Comparison of ENCODE assay signal across 28 mouse cellular contexts in genomic region chr3:100881843-100882634, GRCm38 (mm10). TPM values are rescaled to one million over a fixed set of nuclear protein-coding genes. Genes with fewer than 3 reads are reported as not detected.
DNase-seq lines count a peak whose midpoint lies in the region; ATAC-seq and TF ChIP-seq lines count a peak whose summit lies in the region.
"Had no signal": no experiment of that assay in that cellular context is flagged by ENCODE, and none has a peak within 500 bp of the region (broad histone marks: within the 10 kb centered on the region; RNA-seq: fewer than 3 reads in every experiment).

No protein-coding gene starts in this region.

- no peak overlapping the region for H3K27ac ChIP-seq in forebrain, embryonic 14.5 days (ENCODE audit: low read depth, low read length)
- H3K27ac ChIP-seq in forebrain, embryonic 10.5 days, result no peak overlapping the region
- no peak overlapping the region for H3K27ac ChIP-seq in hindbrain, embryonic 16.5 days (ENCODE audit: low read depth, low read length)
- H3K27ac ChIP-seq in hindbrain, embryonic 10.5 days, result no peak overlapping the region
- no peak overlapping the region for H3K27ac ChIP-seq in midbrain, postnatal 0 days (ENCODE audit: low read depth, low read length)
- H3K27ac ChIP-seq in midbrain, embryonic 15.5 days, result no peak overlapping the region
- H3K27ac ChIP-seq in kidney, embryonic 14.5 days (ENCODE audit: low read depth, low read length), result no peak overlapping the region
- H3K27ac ChIP-seq: embryonic facial prominence, embryonic 13.5 days; gastrocnemius, adult 2 months; limb, embryonic 13.5 days; neural tube, embryonic 13.5 days had no signal

- no peaks in the 10 kb centered on the region for H3K36me3 ChIP-seq in forebrain, embryonic 14.5 days (ENCODE audit: control insufficient read depth, insufficient read depth, low read length)
- no peaks in the 10 kb centered on the region for H3K36me3 ChIP-seq in forebrain, embryonic 10.5 days (replicated peaks)
- no peaks in the 10 kb centered on the region for H3K36me3 ChIP-seq in hindbrain, embryonic 16.5 days (ENCODE audit: control insufficient read depth, insufficient read depth, low read length)
- no peaks in the 10 kb centered on the region for H3K36me3 ChIP-seq in hindbrain, embryonic 10.5 days
- no peaks in the 10 kb centered on the region for H3K36me3 ChIP-seq in midbrain, postnatal 0 days (ENCODE audit: insufficient read depth, low read length)
- H3K36me3 ChIP-seq in midbrain, embryonic 15.5 days (replicated peaks), result no peaks in the 10 kb centered on the region
- H3K36me3 ChIP-seq in kidney, embryonic 14.5 days (ENCODE audit: control insufficient read depth, insufficient read depth, low read length), result no peaks in the 10 kb centered on the region
- H3K36me3 ChIP-seq: embryonic facial prominence, embryonic 13.5 days; limb, embryonic 13.5 days; neural tube, embryonic 13.5 days had no signal

- H3K27me3 ChIP-seq in forebrain, embryonic 14.5 days (replicated peaks; ENCODE audit: control insufficient read depth, insufficient read depth, low read length), result no peaks in the 10 kb centered on the region
- H3K27me3 ChIP-seq in forebrain, embryonic 10.5 days (ENCODE audit: poor library complexity, severe bottlenecking), result no peaks in the 10 kb centered on the region
- H3K27me3 ChIP-seq in hindbrain, embryonic 16.5 days (replicated peaks; ENCODE audit: control insufficient read depth, insufficient read depth, low read length), result no peaks in the 10 kb centered on the region
- H3K27me3 ChIP-seq in hindbrain, embryonic 10.5 days (ENCODE audit: insufficient read depth, poor library complexity, severe bottlenecking), result no peaks in the 10 kb centered on the region
- no peaks in the 10 kb centered on the region for H3K27me3 ChIP-seq in midbrain, postnatal 0 days (ENCODE audit: insufficient read depth, low read length)
- no peaks in the 10 kb centered on the region for H3K27me3 ChIP-seq in midbrain, embryonic 15.5 days (replicated peaks)
- no peaks in the 10 kb centered on the region for H3K27me3 ChIP-seq in kidney, embryonic 14.5 days (ENCODE audit: control insufficient read depth, insufficient read depth, low read length)
- H3K27me3 ChIP-seq: embryonic facial prominence, embryonic 13.5 days; limb, embryonic 13.5 days; neural tube, embryonic 13.5 days had no signal

- DNase-seq in forebrain, embryonic 14.5 days (ENCODE audit: low spot score), result peak; percentile 24
- no peak for DNase-seq in forebrain, embryonic 10.5 days (ENCODE audit: extremely low spot score, low spot score)
- DNase-seq in hindbrain, embryonic 10.5 days (ENCODE audit: low spot score), result no peak
- DNase-seq in midbrain, postnatal 0 days (ENCODE audit: low spot score), result peak; percentile 32
- DNase-seq: adrenal gland, postnatal 25 days; cerebellum, adult 9-10 months; gastrocnemius, adult 2 months; gastrocnemius, postnatal 36 days; heart, postnatal 14 days; kidney, adult 18-20 months; kidney, postnatal 36 days; lung, postnatal 36 days; right cerebral cortex, postnatal 4 days; thymus, adult 2 months; thymus, postnatal 36 days had no signal

- 82% methylated on average over 9 of the region's 9 CpGs for WGBS in forebrain, embryonic 14.5 days
- 92% methylated on average over 9 of the region's 9 CpGs for WGBS in forebrain, embryonic 10.5 days
- 68% methylated on average over 9 of the region's 9 CpGs for WGBS in hindbrain, embryonic 16.5 days
- 93% methylated on average over 9 of the region's 9 CpGs for WGBS in hindbrain, embryonic 10.5 days
- 73% methylated on average over 9 of the region's 9 CpGs for WGBS in midbrain, postnatal 0 days
- WGBS in midbrain, embryonic 15.5 days, result 84% methylated on average over 9 of the region's 9 CpGs
- WGBS in kidney, embryonic 14.5 days, result 91% methylated on average over 9 of the region's 9 CpGs

- H3K4me3 ChIP-seq in forebrain, embryonic 14.5 days (ENCODE audit: low read depth, low read length), result no peak overlapping the region
- H3K4me3 ChIP-seq in forebrain, embryonic 10.5 days, result no peak overlapping the region
- H3K4me3 ChIP-seq in hindbrain, embryonic 16.5 days (ENCODE audit: low read length), result no peak overlapping the region
- no peak overlapping the region for H3K4me3 ChIP-seq in hindbrain, embryonic 10.5 days
- no peak overlapping the region for H3K4me3 ChIP-seq in midbrain, postnatal 0 days (ENCODE audit: low read depth, low read length)
- no peak overlapping the region for H3K4me3 ChIP-seq in midbrain, embryonic 15.5 days
- no peak overlapping the region for H3K4me3 ChIP-seq in kidney, embryonic 14.5 days (ENCODE audit: low read length)
- H3K4me3 ChIP-seq: embryonic facial prominence, embryonic 13.5 days; gastrocnemius, adult 2 months; limb, embryonic 13.5 days; neural tube, embryonic 13.5 days had no signal

- no peak overlapping the region for H3K4me2 ChIP-seq in forebrain, embryonic 14.5 days (ENCODE audit: low read length)
- no peak overlapping the region for H3K4me2 ChIP-seq in hindbrain, embryonic 16.5 days (ENCODE audit: low read length)
- no peak overlapping the region for H3K4me2 ChIP-seq in midbrain, postnatal 0 days (ENCODE audit: low read depth, low read length, poor library complexity, severe bottlenecking)
- H3K4me2 ChIP-seq in midbrain, embryonic 15.5 days, result no peak overlapping the region
- H3K4me2 ChIP-seq in kidney, embryonic 14.5 days (replicated peaks; ENCODE audit: low read depth, low read length), result no peak overlapping the region
- H3K4me2 ChIP-seq: embryonic facial prominence, embryonic 13.5 days; limb, embryonic 13.5 days; liver, embryonic 11.5 days; midbrain, embryonic 11.5 days; neural tube, embryonic 13.5 days had no signal

- TF ChIP-seq CTCF in midbrain, postnatal 0 days (IDR thresholded peaks at IDR 0.05), result no peak

- H3K9me3 ChIP-seq in forebrain, embryonic 14.5 days (replicated peaks; ENCODE audit: control insufficient read depth, low read length), result no peaks in the 10 kb centered on the region
- no peaks in the 10 kb centered on the region for H3K9me3 ChIP-seq in forebrain, embryonic 10.5 days
- H3K9me3 ChIP-seq in hindbrain, embryonic 16.5 days (ENCODE audit: control insufficient read depth, low read length), result no peaks in the 10 kb centered on the region
- H3K9me3 ChIP-seq in hindbrain, embryonic 10.5 days, result no peaks in the 10 kb centered on the region
- no peaks in the 10 kb centered on the region for H3K9me3 ChIP-seq in midbrain, postnatal 0 days (ENCODE audit: low read length)
- no peaks in the 10 kb centered on the region for H3K9me3 ChIP-seq in midbrain, embryonic 15.5 days
- no peaks in the 10 kb centered on the region for H3K9me3 ChIP-seq in kidney, embryonic 14.5 days (ENCODE audit: control insufficient read depth, low read length)
- H3K9me3 ChIP-seq: limb, embryonic 13.5 days; neural tube, embryonic 13.5 days had no signal

- no peaks in the 10 kb centered on the region for H3K4me1 ChIP-seq in forebrain, embryonic 14.5 days (ENCODE audit: control insufficient read depth, insufficient read depth, low read length)
- H3K4me1 ChIP-seq in forebrain, embryonic 10.5 days, result no peaks in the 10 kb centered on the region
- no peaks in the 10 kb centered on the region for H3K4me1 ChIP-seq in hindbrain, embryonic 16.5 days (ENCODE audit: control insufficient read depth, insufficient read depth, low read depth, low read length)
- no peaks in the 10 kb centered on the region for H3K4me1 ChIP-seq in hindbrain, embryonic 10.5 days (replicated peaks)
- H3K4me1 ChIP-seq in midbrain, postnatal 0 days (ENCODE audit: insufficient read depth, low read length), result no peaks in the 10 kb centered on the region
- H3K4me1 ChIP-seq in midbrain, embryonic 15.5 days, result no peaks in the 10 kb centered on the region
- H3K4me1 ChIP-seq in kidney, embryonic 14.5 days (ENCODE audit: control insufficient read depth, insufficient read depth, low read length), result no peaks in the 10 kb centered on the region
- H3K4me1 ChIP-seq: embryonic facial prominence, embryonic 13.5 days; limb, embryonic 13.5 days; neural tube, embryonic 13.5 days had no signal

- ATAC-seq in forebrain, embryonic 14.5 days, result no peak
- ATAC-seq in hindbrain, embryonic 16.5 days, result peak; percentile 68; the same call in 1 of the 2 replicates
- 0 out of 2 replicates have a peak, but pooled peaks have one; percentile 27 for ATAC-seq in midbrain, postnatal 0 days (ENCODE audit: low FRiP score)
- ATAC-seq in midbrain, embryonic 15.5 days (replicated peaks), result no peak
- ATAC-seq in kidney, embryonic 14.5 days (ENCODE audit: low FRiP score, low TSS enrichment), result no peak

- H3K9ac ChIP-seq in forebrain, embryonic 14.5 days (ENCODE audit: low read length), result no peak overlapping the region
- no peak overlapping the region for H3K9ac ChIP-seq in hindbrain, embryonic 16.5 days (ENCODE audit: low read depth, low read length)
- no peak overlapping the region for H3K9ac ChIP-seq in midbrain, postnatal 0 days (replicated peaks; ENCODE audit: low read length, poor library complexity, severe bottlenecking)
- H3K9ac ChIP-seq in midbrain, embryonic 15.5 days, result no peak overlapping the region
- no peak overlapping the region for H3K9ac ChIP-seq in kidney, embryonic 14.5 days (ENCODE audit: low read depth, low read length)
- H3K9ac ChIP-seq: embryonic facial prominence, embryonic 13.5 days; limb, embryonic 13.5 days; neural tube, embryonic 13.5 days had no signal

RNA-seq across cellular contexts. Expression of gene Trim45, which starts 40.0 kb away (rescaled TPM):
- polyA plus RNA-seq in forebrain, embryonic 14.5 days (2014; fragmentation: Nextera tagmentation; extraction: Ambion mirVana), result 7.0 and 7.3 TPM in 2 replicates
- 4.6 and 5.3 TPM in 2 replicates for polyA plus RNA-seq in forebrain, embryonic 10.5 days (2016; fragmentation: Nextera tagmentation; extraction: Ambion mirVana)
- polyA plus RNA-seq in hindbrain, embryonic 16.5 days (2015; fragmentation: Nextera tagmentation; extraction: Ambion mirVana), result 7.6 and 8.7 TPM in 2 replicates
- polyA plus RNA-seq in hindbrain, embryonic 10.5 days (2016; fragmentation: Nextera tagmentation; extraction: Ambion mirVana), result 5.0 and 7.9 TPM in 2 replicates
- total RNA-seq in midbrain, postnatal 0 days (2014; rRNA removed), result 6.7 and 8.9 TPM in 2 replicates
- 5.1 and 5.8 TPM in 2 replicates for polyA plus RNA-seq in midbrain, postnatal 0 days (2015; fragmentation: Nextera tagmentation; extraction: Ambion mirVana)
- 8.5 and 9.3 TPM in 2 replicates for polyA plus RNA-seq in midbrain, embryonic 15.5 days (2015; fragmentation: Nextera tagmentation; extraction: Ambion mirVana)
- polyA plus RNA-seq in kidney, embryonic 14.5 days (2014; fragmentation: Nextera tagmentation; extraction: Ambion mirVana), result 3.2 and 5.5 TPM in 2 replicates

RNA-seq across cellular contexts. Expression of gene Vtcn1, which starts 56.8 kb away (rescaled TPM):
- polyA plus RNA-seq in forebrain, embryonic 14.5 days (2014; fragmentation: Nextera tagmentation; extraction: Ambion mirVana), result not detected in 2 replicates
- polyA plus RNA-seq in forebrain, embryonic 10.5 days (2016; fragmentation: Nextera tagmentation; extraction: Ambion mirVana), result not detected in 2 replicates
- not detected in 2 replicates for polyA plus RNA-seq in hindbrain, embryonic 16.5 days (2015; fragmentation: Nextera tagmentation; extraction: Ambion mirVana)
- polyA plus RNA-seq in hindbrain, embryonic 10.5 days (2016; fragmentation: Nextera tagmentation; extraction: Ambion mirVana), result 0.10 and 0.13 TPM in 2 replicates
- not detected in 2 replicates for total RNA-seq in midbrain, postnatal 0 days (2014; rRNA removed)
- not detected in 2 replicates for polyA plus RNA-seq in midbrain, postnatal 0 days (2015; fragmentation: Nextera tagmentation; extraction: Ambion mirVana)
- polyA plus RNA-seq in midbrain, embryonic 15.5 days (2015; fragmentation: Nextera tagmentation; extraction: Ambion mirVana), result not detected in 2 replicates
- 0.34 and 0.50 TPM in 2 replicates for polyA plus RNA-seq in kidney, embryonic 14.5 days (2014; fragmentation: Nextera tagmentation; extraction: Ambion mirVana)
- total RNA-seq: adrenal gland, postnatal 25 days; common myeloid progenitor, adult 5-6 weeks; layer of hippocampus, adult 8-10 months; megakaryocyte, adult 5-6 weeks; MEL had no signal
- polyA plus RNA-seq: liver, embryonic 11.5 days; midbrain, embryonic 11.5 days; neural tube, embryonic 13.5 days; spleen, adult 2 months had no signal

Comparison
In these comparisons a context has a peak if more than half of its experiments do, and no peak if none do; other contexts are left out.
1. ATAC-seq: peak in hindbrain, embryonic 16.5 days (single experiment) and midbrain, postnatal 0 days (single experiment); none in forebrain, embryonic 14.5 days (single experiment), midbrain, embryonic 15.5 days (single experiment) and kidney, embryonic 14.5 days (single experiment).
2. DNase-seq: peak in forebrain, embryonic 14.5 days (single experiment) and midbrain, postnatal 0 days (single experiment); none in forebrain, embryonic 10.5 days (single experiment) and hindbrain, embryonic 10.5 days (single experiment).